Mouse (Mus musculus) neural tube, embryonic 10.5 days (tissue): ENCODE data around the gene Ckap4.
A peak's percentile ranks its signal among the peaks of the same experiment; 100 is the strongest.
"Not testable (repeated sequence)": the region's sequence is repeated elsewhere in the genome, so short reads cannot be mapped to it uniquely, and the experiment has no call there.

Source experiments
- DNase-seq: peaks from one replicate; pipeline ENCODE4 v3.0.0-alpha.2; 2017; ENCODE audit warnings: low spot score; ENCODE audit errors: extremely low spot score

The Ckap4 gene

GRCm38 (mm10) chr10:84549920-84550293, 16.0 kb upstream of the Ckap4 start:
- DNase-seq, result no peak

DNA sequence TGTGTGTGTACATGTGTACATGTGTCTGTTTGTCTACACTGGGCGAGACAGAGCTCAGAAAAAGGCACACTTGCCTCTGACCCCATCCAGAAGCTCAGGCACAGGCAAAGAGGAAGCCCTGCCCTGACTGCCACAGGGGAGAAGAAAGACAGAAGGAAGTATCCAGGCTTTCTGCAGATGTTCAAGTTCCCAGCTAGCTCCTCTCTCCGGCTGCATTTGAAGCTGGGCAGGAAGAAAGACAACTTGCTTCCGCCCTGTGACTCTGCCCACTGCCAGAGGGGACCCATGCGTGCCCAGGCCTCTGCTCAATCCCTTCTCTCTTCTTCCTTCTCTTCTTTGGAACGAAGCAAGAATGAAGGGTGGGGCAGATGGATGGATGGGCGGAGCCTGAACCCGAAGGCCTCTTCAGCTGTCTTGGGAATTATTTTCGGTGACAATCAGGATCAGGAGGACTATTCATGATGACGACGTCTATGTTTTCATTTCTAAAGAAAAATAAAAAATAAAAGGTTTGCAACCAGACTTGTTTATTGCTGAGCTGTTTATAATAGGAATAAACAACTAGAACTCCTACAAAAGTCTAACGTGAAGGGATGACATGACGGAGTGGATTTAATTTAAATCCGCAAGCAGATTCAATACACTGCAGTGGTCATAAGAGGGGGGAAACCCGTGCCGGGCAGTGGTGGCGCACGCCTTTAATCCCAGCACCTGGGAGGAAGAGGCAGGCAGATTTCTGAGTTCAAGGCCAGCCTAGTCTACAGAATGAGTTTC, 15.5 kb upstream of the Ckap4 start:
- DNase-seq, result no peak

GRCm38 (mm10) chr10:84544841-84545610, 11.2 kb upstream of the Ckap4 start:
- DNase-seq, result no peak

- DNase-seq, result no peak
Observed at GRCm38 (mm10) chr10:84542802-84543658, 9.2 kb upstream of the Ckap4 start.

GRCm38 (mm10) chr10:84539651-84540050, 5.8 kb upstream of the Ckap4 start:
- no peak for DNase-seq

DNA sequence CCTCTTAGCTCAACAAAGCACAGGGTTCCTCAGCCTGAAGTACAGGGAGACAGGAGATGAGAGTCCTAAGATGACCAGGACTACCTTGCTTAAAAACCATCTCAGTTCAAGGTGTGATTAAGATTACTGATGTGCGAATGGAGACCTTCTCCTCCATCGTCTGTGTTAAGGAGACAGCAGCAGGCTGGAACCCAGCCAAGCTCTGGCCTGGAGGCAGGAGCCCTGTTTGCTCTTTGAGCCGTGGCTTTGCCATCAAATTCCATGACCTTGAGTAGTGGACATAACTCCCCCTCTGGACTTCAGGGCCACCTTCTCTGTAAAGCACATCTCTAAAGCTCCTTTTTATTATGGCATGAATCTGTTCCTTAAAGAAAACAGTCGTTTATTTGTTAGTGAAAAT, 2.0 kb upstream of the Ckap4 start:
- no peak for DNase-seq

GRCm38 (mm10) chr10:84535458-84535857, 1.6 kb upstream of the Ckap4 start:
- DNase-seq, result no peak

DNA sequence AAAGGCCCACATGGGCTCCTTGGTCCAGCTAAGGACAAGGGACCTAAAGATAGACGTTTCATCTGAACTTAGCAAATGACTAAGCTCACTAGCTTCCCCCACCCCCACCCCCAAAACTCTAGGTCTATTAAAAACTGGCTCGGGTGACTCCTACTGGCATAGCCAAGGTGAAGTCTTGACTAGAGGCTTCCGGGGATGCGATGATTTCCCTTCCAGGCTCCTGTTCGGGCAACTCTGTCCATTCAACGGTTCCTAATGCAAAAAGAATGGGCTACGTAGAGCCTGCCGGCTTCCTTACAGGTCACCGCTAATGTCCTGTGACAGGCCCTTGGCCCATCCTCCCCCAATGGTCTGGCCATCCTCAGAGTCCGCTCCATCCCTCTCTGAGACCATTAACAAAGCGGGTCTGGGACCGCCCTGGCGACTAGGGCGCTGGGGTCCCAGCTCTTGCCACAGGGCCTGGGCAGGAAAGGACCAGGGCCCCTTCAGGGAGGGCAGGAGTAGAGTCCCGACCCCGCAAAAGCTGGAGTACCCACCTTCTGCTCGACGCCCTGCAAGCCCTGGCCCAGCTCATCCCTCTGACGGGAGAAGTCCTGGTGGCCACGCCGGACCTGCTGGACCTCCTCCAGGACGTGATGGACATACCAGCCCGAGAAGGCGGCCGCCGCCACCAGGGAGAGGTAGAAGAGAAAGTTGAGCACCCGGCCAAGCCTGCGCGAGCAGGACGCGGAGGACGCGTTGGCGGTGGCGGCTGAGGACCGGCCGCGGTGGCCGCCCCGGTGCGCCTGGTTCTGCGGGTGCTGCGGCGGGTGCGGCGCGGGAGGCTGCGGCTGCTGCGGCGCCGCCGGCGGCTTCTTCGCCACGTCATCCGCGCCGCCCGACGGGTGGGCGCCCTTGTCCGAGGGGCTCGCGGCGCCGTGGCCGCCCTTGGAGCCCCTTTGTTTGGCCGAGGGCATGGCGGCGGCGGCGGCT, 665 bp downstream of the Ckap4 start:
- DNase-seq, result peak; percentile 81

GRCm38 (mm10) chr10:84532191-84532889, 1.5 kb downstream of the Ckap4 start:
- DNase-seq, result no peak

DNA sequence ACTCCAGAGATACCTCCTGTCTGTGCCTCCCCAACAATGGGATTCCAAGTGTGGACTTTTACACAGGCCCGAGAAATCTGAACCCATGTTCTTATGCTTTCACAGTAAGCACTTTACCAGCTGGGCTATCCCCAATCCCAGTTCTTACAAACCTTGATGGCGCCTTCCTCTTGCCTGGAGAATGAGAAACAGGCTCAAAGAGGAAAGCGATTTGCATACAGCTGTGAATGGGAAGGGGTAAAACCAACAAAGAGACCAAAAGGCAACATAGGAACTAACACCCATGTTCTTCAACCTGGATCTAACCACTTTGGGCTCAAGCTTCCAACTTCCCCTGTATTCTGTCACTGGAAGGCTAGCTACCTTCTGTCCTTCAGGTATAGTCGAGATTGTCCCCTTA, 2.3 kb downstream of the Ckap4 start:
- no peak for DNase-seq

DNA sequence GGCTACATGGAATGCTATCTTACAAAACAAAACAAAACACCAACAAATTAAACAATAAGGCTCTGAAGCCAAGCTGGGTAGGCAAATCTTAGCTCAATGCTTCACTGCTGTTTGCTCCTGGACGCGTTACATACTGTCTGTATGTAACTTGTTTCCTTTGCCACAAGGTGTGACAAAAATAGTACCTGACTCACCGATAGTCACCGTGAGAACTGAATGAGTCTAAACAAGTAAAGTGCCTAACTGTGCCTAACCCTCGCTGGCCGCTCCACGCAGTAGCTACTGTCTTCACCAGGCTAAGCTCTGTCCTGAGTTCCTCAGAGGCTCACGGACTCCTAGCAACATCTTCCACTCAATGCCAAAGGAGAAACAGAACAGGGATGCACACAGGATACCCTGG, 3.5 kb downstream of the Ckap4 start:
- DNase-seq, result no peak

GRCm38 (mm10) chr10:84527631-84528030, 6.2 kb downstream of the Ckap4 start:
- no peak for DNase-seq

GRCm38 (mm10) chr10:84527070-84527469, 6.8 kb downstream of the Ckap4 start:
- DNase-seq, result no peak

- DNase-seq, result no peak
Observed at GRCm38 (mm10) chr10:84526488-84526887, 7.4 kb downstream of the Ckap4 start.

- no peak for DNase-seq
Observed at GRCm38 (mm10) chr10:84523682-84524081, 10.2 kb downstream of the Ckap4 start.

GRCm38 (mm10) chr10:84516414-84516927, 17.4 kb downstream of the Ckap4 start:
- DNase-seq, result no peak

DNA sequence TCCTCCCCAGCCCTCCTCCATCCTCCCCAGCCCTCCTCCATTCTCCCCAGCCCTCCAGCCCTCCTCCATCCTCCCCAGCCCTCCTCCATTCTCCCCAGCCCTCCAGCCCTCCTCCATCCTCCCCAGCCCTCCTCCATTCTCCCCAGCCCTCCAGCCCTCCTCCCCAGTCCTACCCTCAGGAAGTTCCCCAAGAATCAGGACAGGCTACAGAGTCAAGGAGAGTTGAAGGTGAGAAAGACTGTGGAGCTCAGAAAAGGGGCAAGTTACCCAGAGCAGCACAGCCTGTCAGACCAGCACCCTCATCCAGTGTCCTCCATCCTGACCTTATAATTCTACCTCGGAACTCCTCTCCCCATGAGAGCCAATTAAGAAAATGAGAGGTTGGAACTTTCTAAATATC, 17.9 kb downstream of the Ckap4 start:
- DNase-seq, result not testable (repeated sequence)

- DNase-seq, result peak; percentile 84
Observed at GRCm38 (mm10) chr10:84515512-84515950, 18.3 kb downstream of the Ckap4 start.

DNA sequence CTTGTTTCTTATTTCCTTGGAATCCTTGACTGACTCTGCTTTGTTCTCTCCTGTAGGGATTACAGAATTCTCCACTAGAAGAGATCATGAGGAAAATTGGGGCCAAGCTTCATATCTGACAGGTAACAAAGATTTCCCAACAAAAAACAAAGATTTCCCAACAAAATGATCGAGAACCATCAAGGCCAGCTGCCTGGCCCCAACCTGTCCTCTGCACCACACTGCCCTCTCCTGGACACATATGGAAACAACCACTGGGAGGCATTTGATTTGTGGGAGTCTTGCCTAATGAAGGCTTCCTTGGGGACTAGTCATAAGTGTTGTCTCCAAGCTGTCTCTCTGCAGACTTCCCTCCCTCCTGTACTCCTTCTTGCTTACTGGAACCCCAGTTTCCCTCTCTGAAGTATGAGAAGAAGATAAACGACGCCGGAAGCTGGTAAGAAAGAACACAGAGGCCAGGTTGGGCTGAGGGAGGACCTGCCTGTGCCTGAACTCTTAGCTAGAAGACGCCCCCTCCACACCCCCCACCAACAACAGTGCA, 19.8 kb downstream of the Ckap4 start:
- peak; percentile 77 for DNase-seq
